Mouse (Mus musculus): ENCODE data around the gene Noxred1.
"Not testable (repeated sequence)": the region's sequence is repeated elsewhere in the genome, so short reads cannot be mapped to it uniquely, and the experiment has no call there.

Noxred1 gene

DNA sequence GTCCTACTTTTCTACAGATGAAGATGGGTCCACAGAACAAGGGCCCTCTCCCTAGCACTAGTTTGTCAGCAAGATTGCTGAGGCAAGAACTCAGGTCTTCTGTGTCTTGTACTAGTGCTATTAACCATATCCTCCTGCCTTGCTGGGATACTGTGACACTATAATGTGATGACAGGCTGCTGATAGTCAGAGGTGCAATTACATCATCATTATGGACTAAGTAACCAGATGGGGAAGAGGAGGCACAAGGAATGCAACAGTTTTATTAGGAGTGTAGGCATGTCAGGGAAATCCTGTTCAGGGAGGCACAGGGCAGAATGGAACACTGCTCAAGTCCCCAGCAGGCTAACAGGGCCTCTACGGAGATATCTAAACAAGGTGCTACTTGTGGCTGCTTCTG, at the start of gene Noxred1:
Gene Noxred1 (minus strand): TSS at position 101 of the 400 bp plus-strand sequence.
- DNase-seq (ENCODE audit: low read depth, low spot score): no peak

- no peak for DNase-seq (ENCODE audit: low read depth, low spot score)
Measured at GRCm38 (mm10) chr12:87284726-87285125, 46.2 kb upstream of the Noxred1 start.

- DNase-seq (ENCODE audit: low read depth, low spot score): no peak
Measured at GRCm38 (mm10) chr12:87284268-87284667, 45.7 kb upstream of the Noxred1 start.

GRCm38 (mm10) chr12:87283706-87284105, 45.2 kb upstream of the Noxred1 start:
- DNase-seq (ENCODE audit: low read depth, low spot score): no peak

DNA sequence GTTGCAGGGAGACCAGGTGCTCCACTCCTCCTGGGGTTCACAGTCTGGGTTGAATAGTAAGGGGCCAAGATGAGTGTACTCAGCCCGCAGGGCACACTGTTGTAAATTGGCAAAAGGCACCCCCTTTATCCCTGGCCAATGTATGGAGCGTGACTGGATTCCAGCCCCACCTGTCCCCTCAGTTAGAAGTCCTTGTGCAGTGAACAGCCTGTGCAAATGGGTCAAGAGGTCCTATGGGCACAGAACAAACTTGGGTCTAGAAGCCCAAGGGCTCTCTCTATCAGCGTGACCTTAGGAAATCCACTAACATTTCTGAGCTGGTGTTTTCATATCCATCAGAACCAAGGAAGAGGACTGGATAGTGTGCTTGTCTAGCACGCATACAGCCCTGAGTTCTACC, 44.2 kb upstream of the Noxred1 start:
- DNase-seq (ENCODE audit: low read depth, low spot score): no peak

DNA sequence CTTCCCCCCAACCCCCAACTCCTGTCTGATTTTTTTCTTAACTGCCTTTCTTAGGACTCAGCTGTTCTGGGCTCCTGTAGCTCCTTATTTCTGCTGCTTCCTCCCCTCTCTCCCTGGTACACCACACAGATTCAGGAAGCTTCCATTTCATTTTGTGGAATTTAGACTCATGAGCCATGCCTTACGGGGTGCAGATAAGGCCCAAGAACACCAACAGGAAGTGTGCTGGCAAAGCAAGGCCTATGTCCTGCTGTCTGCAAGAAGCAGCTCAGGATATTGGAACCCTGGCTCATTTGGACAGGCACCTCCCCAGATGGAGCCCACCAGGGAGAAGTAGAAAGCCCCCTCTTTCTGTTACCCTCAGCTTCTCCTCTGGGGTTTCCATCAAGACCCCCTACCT, 43.2 kb upstream of the Noxred1 start:
- no peak for DNase-seq (ENCODE audit: low read depth, low spot score)

DNA sequence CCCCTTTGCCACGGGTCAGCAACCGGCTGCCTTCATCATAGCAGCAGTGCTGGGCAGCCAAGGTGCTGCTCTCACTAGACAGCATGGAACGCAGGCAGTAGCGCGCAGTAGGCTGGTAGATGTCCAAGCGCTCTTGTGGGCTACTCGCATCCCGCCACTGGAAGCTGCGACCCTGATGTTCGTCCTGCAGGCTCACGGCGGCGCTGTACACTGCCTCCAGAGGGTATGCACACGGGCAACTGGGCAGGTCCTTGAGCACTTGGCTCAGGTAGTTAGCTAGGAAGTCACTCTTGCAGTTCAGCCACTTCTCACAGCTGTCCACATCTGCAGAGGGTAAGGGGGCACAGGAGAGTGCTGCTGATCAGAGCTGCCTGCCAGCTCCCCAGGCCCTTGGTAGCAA, 41.3 kb upstream of the Noxred1 start:
- no peak for DNase-seq (ENCODE audit: low read depth, low spot score)

DNA sequence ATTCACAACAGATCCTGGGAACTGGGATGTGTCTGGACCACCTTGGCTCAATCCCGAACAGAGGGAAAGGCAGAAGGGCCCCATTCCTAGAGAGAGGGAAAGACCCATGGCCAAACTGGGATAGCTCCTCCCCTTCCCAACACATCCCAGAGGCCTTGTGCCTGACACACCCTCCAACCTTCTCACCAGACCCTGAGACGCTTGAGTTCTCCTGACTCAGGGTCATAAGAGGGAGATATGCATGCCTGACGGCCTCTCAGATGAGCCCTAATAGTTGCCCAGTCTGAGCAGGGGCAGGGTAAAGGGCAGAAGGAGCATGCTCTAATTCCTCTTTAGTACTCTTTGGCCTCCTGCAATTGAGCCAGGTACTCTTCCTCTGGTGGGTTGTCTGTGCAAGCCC, 40.8 kb upstream of the Noxred1 start:
- DNase-seq (ENCODE audit: low read depth, low spot score): no peak

GRCm38 (mm10) chr12:87278118-87278730, 39.7 kb upstream of the Noxred1 start:
- no peak for DNase-seq (ENCODE audit: low read depth, low spot score)

DNA sequence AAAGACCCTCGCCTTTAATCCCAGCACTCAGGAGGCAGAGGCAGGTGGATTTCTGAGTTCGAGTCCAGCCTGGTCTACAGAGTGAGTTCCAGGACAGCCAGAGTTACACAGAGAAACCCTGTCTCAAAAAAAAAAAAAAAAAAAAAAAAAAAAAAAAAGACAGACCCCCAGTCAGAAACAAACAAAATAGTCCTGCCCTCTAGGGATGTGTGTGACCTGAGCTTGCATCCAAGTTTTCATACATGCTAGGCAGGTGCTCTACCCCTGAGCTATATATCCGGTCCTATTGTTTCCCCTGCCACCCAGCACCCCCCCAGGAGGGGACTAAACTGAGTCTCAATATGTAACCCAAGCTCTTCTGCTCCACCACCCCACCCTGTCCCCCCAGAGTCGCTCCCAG, 38.7 kb upstream of the Noxred1 start:
- DNase-seq (ENCODE audit: low read depth, low spot score): not testable (repeated sequence)

GRCm38 (mm10) chr12:87274853-87275831, 36.6 kb upstream of the Noxred1 start:
- no peak for DNase-seq (ENCODE audit: low read depth, low spot score)

DNA sequence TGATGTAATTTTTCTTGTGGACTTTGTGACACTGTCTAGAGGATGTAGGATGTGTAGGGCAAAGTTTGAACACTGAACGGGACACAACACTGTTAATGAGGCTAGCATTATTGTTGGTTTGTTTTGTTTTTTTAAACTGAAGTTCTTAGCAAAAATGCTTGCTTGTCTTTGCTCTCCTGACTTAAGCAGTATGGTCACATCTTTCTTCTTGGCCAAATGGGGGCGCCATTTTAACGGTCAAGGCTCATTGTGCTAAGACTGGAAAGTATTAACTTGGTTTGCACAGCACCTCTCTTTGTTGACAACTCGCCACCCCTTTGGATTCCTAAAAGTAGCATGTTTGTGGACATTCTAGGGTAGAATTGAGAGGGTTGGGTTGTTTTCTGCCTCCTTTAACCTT, 29.1 kb upstream of the Noxred1 start:
- DNase-seq (ENCODE audit: low read depth, low spot score): peak; percentile 58

- DNase-seq (ENCODE audit: low read depth, low spot score): no peak
Measured at GRCm38 (mm10) chr12:87266827-87267603, 28.5 kb upstream of the Noxred1 start.

DNA sequence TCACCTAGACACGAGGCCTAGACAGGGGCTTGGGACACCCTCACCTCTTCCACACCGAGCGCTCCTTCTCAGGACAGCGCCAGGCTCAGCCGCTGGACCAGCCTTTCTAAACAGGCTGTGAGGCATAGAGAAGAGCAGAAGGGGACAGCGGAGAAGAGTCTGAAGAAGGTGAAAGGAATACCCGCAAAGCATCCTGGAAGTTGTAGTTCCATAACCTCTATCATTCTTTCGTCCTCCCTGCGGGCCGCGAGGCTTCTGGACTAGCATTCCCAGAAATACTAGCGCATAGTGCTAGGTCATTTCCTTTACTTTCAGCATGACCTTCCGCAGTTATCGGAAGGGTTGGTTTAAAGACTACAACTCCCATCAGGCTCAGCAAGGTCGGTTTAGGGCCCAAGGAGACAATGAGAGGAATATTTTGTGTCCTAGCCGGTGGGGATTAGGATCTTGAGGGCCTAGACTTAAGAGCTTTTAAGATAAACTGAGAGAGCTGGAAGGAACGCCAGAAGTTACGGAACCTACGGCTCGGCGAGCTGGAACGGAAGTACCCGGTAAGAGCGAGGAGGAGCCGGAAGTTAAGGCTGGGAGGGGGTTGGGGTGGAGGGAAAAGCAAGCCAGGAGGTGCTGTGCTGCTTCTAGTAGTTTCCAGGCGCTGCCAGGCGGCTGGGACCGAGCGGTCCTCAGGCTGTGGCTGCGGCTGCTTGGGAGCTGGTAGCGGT, 27.7 kb upstream of the Noxred1 start, which contains the start of the genes Vipas39 and Ahsa1:
Gene Vipas39 (minus strand): TSS at position 149 of the 719 bp plus-strand sequence.
Gene Ahsa1 (plus strand): TSS at position 372 of the 719 bp plus-strand sequence.
- peak; percentile 99 for DNase-seq (ENCODE audit: low read depth, low spot score)

DNA sequence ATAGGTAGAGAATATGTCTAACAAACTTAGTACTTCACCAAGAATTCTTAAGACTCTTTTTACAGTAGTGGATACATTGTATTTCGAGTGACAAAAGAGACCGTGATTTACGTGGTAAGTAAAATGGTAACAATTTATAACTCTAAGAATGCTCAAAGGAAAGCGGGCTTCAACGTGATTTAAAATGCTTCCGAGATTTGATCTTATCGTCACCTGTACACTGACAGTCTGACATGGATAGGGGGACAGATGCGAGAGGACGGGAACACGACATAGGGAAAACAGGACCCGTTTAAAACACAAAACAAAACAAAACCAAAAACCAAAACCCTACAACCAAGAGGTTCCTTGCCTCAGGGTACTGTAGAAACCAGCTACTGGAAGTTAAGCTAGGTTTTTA, 26.9 kb upstream of the Noxred1 start:
- no peak for DNase-seq (ENCODE audit: low read depth, low spot score)

- DNase-seq (ENCODE audit: low read depth, low spot score): no peak
Measured at GRCm38 (mm10) chr12:87260562-87260961, 22.0 kb upstream of the Noxred1 start.

DNA sequence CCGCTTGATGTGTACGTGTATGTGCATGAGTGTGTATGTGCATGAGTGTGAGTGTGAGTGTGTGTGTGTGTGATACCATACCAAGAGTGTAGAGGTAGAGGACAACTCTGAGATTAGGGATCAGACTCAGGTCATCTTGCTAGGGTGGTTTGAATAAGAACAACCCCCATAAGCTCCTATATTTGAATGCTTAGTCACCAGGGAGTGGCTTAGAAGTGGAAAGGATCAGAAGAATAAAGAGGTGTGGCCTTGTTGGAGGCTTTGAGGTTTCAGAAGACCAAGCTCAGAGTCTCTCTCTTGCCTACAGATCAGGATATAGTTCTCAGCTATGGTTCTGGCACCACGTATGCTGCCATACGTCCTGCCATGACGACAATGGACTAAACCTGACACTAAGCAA, 18.1 kb upstream of the Noxred1 start:
- DNase-seq (ENCODE audit: low read depth, low spot score): no peak

DNA sequence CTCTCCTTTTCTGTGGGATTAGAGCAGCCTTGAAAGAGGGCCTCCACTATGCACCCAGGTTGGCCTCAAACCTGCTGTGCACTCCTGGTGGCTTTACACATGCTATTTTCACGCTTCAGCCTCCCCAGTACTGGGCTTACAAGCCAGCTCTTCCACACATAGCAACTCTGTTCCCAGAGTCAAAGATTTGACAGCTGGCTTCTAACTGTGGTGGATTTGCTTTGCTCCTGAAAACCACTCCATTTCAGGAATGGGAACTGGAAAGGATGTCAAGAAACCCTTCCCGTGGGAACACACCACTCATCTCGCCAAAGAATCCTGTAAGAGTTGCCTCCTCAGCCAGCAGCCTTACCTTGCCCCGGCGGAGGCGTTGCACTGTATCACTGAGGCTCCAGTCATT, 15.3 kb upstream of the Noxred1 start:
- DNase-seq (ENCODE audit: low read depth, low spot score): peak; percentile 41

GRCm38 (mm10) chr12:87250161-87250560, 11.6 kb upstream of the Noxred1 start:
- DNase-seq (ENCODE audit: low read depth, low spot score): no peak

GRCm38 (mm10) chr12:87236882-87237483, 1.5 kb downstream of the Noxred1 start:
- peak; percentile 30 for DNase-seq (ENCODE audit: low read depth, low spot score)

DNA sequence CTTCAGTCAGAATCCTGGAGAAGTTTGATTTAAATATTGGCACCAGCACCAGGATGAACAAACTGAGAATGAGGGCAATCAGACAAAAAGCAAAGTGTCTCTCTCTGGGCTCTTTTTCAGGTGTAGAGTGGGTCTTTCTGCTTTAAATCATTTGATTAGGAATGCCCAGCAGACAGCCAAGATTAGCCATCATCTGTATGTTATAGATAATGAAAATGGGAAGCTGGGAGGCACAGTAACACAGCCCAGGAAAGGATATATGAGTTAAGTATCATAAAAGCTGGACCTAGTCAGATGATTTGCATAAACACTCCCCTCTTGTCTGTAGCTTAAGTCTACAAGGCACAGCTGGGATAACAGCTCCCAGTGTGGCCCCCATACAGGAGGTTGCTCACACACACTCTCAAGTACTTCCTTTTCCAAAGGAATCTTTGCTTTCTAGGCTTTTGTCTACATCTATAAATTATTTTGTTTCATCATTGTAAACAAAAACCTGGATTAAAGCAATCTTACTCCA, 8.1 kb downstream of the Noxred1 start:
- no peak for DNase-seq (ENCODE audit: low read depth, low spot score)
